Mouse (Mus musculus): ENCODE measurements around the gene Gm3115.
"Not testable (repeated sequence)": the region's sequence is repeated elsewhere in the genome, so short reads cannot be mapped to it uniquely, and the experiment has no call there.

Gene Gm3115

GRCm38 (mm10) chr14:4083820-4084219, at the start of gene Gm3115:
Gene Gm3115 (plus strand): TSS chr14:4084120.
- in situ Hi-C loops (cut with MboI, MseI), result not testable (repeated sequence)

GRCm38 (mm10) chr14:4110426-4110825, 26.5 kb downstream of the Gm3115 start, which contains the start of gene Gm8108:
Gene Gm8108 (plus strand): TSS chr14:4110526.
- in situ Hi-C loops (cut with MboI, MseI), result not testable (repeated sequence)

GRCm38 (mm10) chr14:4141646-4142045, 57.7 kb downstream of the Gm3115 start:
- in situ Hi-C loops (cut with MboI, MseI), result not testable (repeated sequence)

Measured in T-helper 2 cell (primary cell).